Mouse (Mus musculus) embryonic facial prominence, embryonic 12.5 days (tissue): ENCODE measurements around the gene Stab2. TPM values are rescaled to one million over a fixed set of nuclear protein-coding genes. Genes with fewer than 3 reads are reported as not detected.

ENCODE experiments used
- ATAC-seq: fragments of 200-750 bp; cut with Nextera tagmentation; 2 replicates; pipeline ENCODE4 v1.8.0; 2017; ENCODE audit not compliant: insufficient number of reproducible peaks, insufficient read depth, low FRiP score, low TSS enrichment
- H3K27ac ChIP-seq: fragments of 300-500 bp; sonication (generic); 2 replicates; pipeline ENCODE4 v1.5.1; 2016; ENCODE audit warnings: mild to moderate bottlenecking
- H3K27me3 ChIP-seq: fragments of 300-500 bp; sonication (generic); 2 replicates; pipeline ENCODE4 v1.6.1; 2016; ENCODE audit warnings: mild to moderate bottlenecking, moderate library complexity
- H3K36me3 ChIP-seq: fragments of 300-500 bp; sonication (generic); 2 replicates; pipeline ENCODE4 v1.6.1; 2016; ENCODE audit warnings: mild to moderate bottlenecking
- H3K4me1 ChIP-seq: fragments of 300-500 bp; sonication (generic); 2 replicates; pipeline ENCODE4 v1.6.1; 2016
- H3K4me2 ChIP-seq: fragments of 300-500 bp; sonication (generic); replicated peaks from 2 replicates; pipeline ENCODE4 v1.6.1; 2016; ENCODE audit warnings: mild to moderate bottlenecking, moderate library complexity
- H3K4me3 ChIP-seq: fragments of 300-500 bp; sonication (generic); 2 replicates; pipeline ENCODE4 v1.5.1; 2016; ENCODE audit warnings: mild to moderate bottlenecking
- H3K9ac ChIP-seq: fragments of 300-500 bp; sonication (generic); 2 replicates; pipeline ENCODE4 v1.6.1; 2016; ENCODE audit warnings: mild to moderate bottlenecking, moderate library complexity
- H3K9me3 ChIP-seq: fragments of 300-500 bp; sonication (generic); 2 replicates; pipeline ENCODE4 v1.6.1; 2016; ENCODE audit warnings: mild to moderate bottlenecking, moderate library complexity
- WGBS: fragments of 180-500 bp; shearing (Covaris S2); methylation state at CpG from one replicate; pipeline ENCODE4 v1.1.7; 2016; 5-methylcytosine and 5-hydroxymethylcytosine counted together
- polyA plus RNA-seq: library from polyadenylated mRNA; unstranded; fragments of >200 nt; fragmentation: Nextera tagmentation; extraction: Ambion mirVana; gene quantifications from 2 replicates; pipeline ENCODE4 v1.2.1, GENCODE M21; 2016

Gene Stab2
- polyA plus RNA-seq, 1 experiment from 2014 or later, result 0.27 TPM

- H3K4me3 ChIP-seq, result no peak overlapping the region
- peaks cover 19% of the 10 kb centered on the region for H3K4me1 ChIP-seq
- no peak overlapping the region for H3K4me2 ChIP-seq
- 19% methylated on average over 8 of the region's 8 CpGs for WGBS
- H3K27ac ChIP-seq, result peak overlapping the region; percentile 17; the same call in 1 of the 2 replicates
- no peak overlapping the region for H3K9ac ChIP-seq
- H3K27me3 ChIP-seq, result no peaks in the 10 kb centered on the region
- H3K36me3 ChIP-seq, result no peaks in the 10 kb centered on the region
- no peaks in the 10 kb centered on the region for H3K9me3 ChIP-seq
- ATAC-seq, result no peak
Measured at GRCm38 (mm10) chr10:86819649-86820165, 188.1 kb downstream of the Stab2 start.

- Histone ChIP-seq H3K4me3 (no peak overlapping the region), H3K27ac (peak overlapping the region; percentile 38; the same call in 1 of the 2 replicates)
Measured at GRCm38 (mm10) chr10:86815133-86815532, 192.7 kb downstream of the Stab2 start.

GRCm38 (mm10) chr10:86814292-86815131 lies 193.3 kb downstream of the Stab2 start:
- ATAC-seq, result no peak
- H3K4me3 ChIP-seq, result no peak overlapping the region
- no peak overlapping the region for H3K9ac ChIP-seq
- peaks cover 18% of the 10 kb centered on the region for H3K4me1 ChIP-seq
- no peaks in the 10 kb centered on the region for H3K27me3 ChIP-seq
- H3K27ac ChIP-seq, result peak overlapping the region; percentile 73
- WGBS, result 54% methylated on average over 19 of the region's 19 CpGs
- H3K4me2 ChIP-seq, result no peak overlapping the region
- H3K36me3 ChIP-seq, result no peaks in the 10 kb centered on the region
- no peaks in the 10 kb centered on the region for H3K9me3 ChIP-seq

More at GRCm38 (mm10) chr10:86815133-86815532, 192.7 kb downstream of the Stab2 start:
- WGBS, result 77% methylated on average over 7 of the region's 7 CpGs
- no peak for ATAC-seq
- H3K9ac ChIP-seq, result no peak overlapping the region
- H3K9me3 ChIP-seq, result no peaks in the 10 kb centered on the region
- H3K4me2 ChIP-seq, result no peak overlapping the region
- no peaks in the 10 kb centered on the region for H3K27me3 ChIP-seq
- H3K4me1 ChIP-seq, result peaks cover 24% of the 10 kb centered on the region
- H3K36me3 ChIP-seq, result no peaks in the 10 kb centered on the region

- no peak for ATAC-seq
- WGBS, result 86% methylated on average over 5 of the region's 5 CpGs
- no peaks in the 10 kb centered on the region for H3K36me3 ChIP-seq
- H3K4me3 ChIP-seq, result no peak overlapping the region
- H3K9me3 ChIP-seq, result no peaks in the 10 kb centered on the region
- H3K9ac ChIP-seq, result no peak overlapping the region
- H3K4me1 ChIP-seq, result peaks cover 14% of the 10 kb centered on the region; the same call in 1 of the 2 replicates
- no peak overlapping the region for H3K4me2 ChIP-seq
- no peak overlapping the region for H3K27ac ChIP-seq
- H3K27me3 ChIP-seq, result no peaks in the 10 kb centered on the region
Measured at GRCm38 (mm10) chr10:86810612-86811011, 197.2 kb downstream of the Stab2 start.

GRCm38 (mm10) chr10:86810000-86810399 lies 197.8 kb downstream of the Stab2 start:
- 75% methylated on average over 9 of the region's 9 CpGs for WGBS
- no peaks in the 10 kb centered on the region for H3K27me3 ChIP-seq
- H3K4me3 ChIP-seq, result no peak overlapping the region
- H3K27ac ChIP-seq, result no peak overlapping the region
- peaks cover 14% of the 10 kb centered on the region; the same call in 1 of the 2 replicates for H3K4me1 ChIP-seq
- no peak overlapping the region for H3K4me2 ChIP-seq
- no peak overlapping the region for H3K9ac ChIP-seq
- H3K9me3 ChIP-seq, result no peaks in the 10 kb centered on the region
- ATAC-seq, result no peak
- no peaks in the 10 kb centered on the region for H3K36me3 ChIP-seq

- Histone ChIP-seq H3K4me3 (no peak overlapping the region), H3K9me3 (no peaks in the 10 kb centered on the region), H3K9ac (no peak overlapping the region), H3K4me2 (no peak overlapping the region), H3K36me3 (no peaks in the 10 kb centered on the region), H3K27me3 (no peaks in the 10 kb centered on the region), H3K4me1 (no peaks in the 10 kb centered on the region), H3K27ac (no peak overlapping the region)
- WGBS, result 72% methylated on average over 15 of the region's 15 CpGs
- no peak for ATAC-seq
Measured at GRCm38 (mm10) chr10:86808013-86808758, 199.6 kb downstream of the Stab2 start.

GRCm38 (mm10) chr10:86807362-86807761 lies 200.5 kb downstream of the Stab2 start:
- H3K4me2 ChIP-seq, result no peak overlapping the region
- 100% methylated on average over 1 of the region's 1 CpGs for WGBS
- H3K36me3 ChIP-seq, result no peaks in the 10 kb centered on the region
- ATAC-seq, result no peak
- H3K4me1 ChIP-seq, result no peaks in the 10 kb centered on the region
- no peaks in the 10 kb centered on the region for H3K9me3 ChIP-seq
- no peak overlapping the region for H3K27ac ChIP-seq
- no peaks in the 10 kb centered on the region for H3K27me3 ChIP-seq
- H3K9ac ChIP-seq, result no peak overlapping the region
- H3K4me3 ChIP-seq, result no peak overlapping the region

- H3K27ac ChIP-seq, result no peak overlapping the region
- no peak overlapping the region for H3K9ac ChIP-seq
- no peak overlapping the region for H3K4me3 ChIP-seq
- no peaks in the 10 kb centered on the region for H3K4me1 ChIP-seq
- ATAC-seq, result no peak
- H3K4me2 ChIP-seq, result no peak overlapping the region
- 94% methylated on average over 5 of the region's 5 CpGs for WGBS
- H3K9me3 ChIP-seq, result no peaks in the 10 kb centered on the region
- no peaks in the 10 kb centered on the region for H3K36me3 ChIP-seq
- no peaks in the 10 kb centered on the region for H3K27me3 ChIP-seq
Measured at GRCm38 (mm10) chr10:86796073-86796741, 211.6 kb downstream of the Stab2 start.

GRCm38 (mm10) chr10:86794794-86795535 lies 212.9 kb downstream of the Stab2 start:
- no peaks in the 10 kb centered on the region for H3K4me1 ChIP-seq
- H3K27ac ChIP-seq, result no peak overlapping the region
- H3K4me3 ChIP-seq, result no peak overlapping the region
- no peak for ATAC-seq
- no peaks in the 10 kb centered on the region for H3K27me3 ChIP-seq
- no peaks in the 10 kb centered on the region for H3K36me3 ChIP-seq
- H3K9ac ChIP-seq, result no peak overlapping the region
- no peak overlapping the region for H3K4me2 ChIP-seq
- 93% methylated on average over 9 of the region's 9 CpGs for WGBS
- no peaks in the 10 kb centered on the region for H3K9me3 ChIP-seq

GRCm38 (mm10) chr10:86794196-86794595 lies 213.6 kb downstream of the Stab2 start:
- WGBS, result 89% methylated on average over 4 of the region's 4 CpGs
- Histone ChIP-seq H3K9me3 (no peaks in the 10 kb centered on the region), H3K4me2 (no peak overlapping the region), H3K36me3 (no peaks in the 10 kb centered on the region), H3K27ac (no peak overlapping the region), H3K9ac (no peak overlapping the region), H3K4me3 (no peak overlapping the region), H3K27me3 (no peaks in the 10 kb centered on the region), H3K4me1 (no peaks in the 10 kb centered on the region)
- no peak for ATAC-seq

GRCm38 (mm10) chr10:86793509-86793951 lies 214.3 kb downstream of the Stab2 start:
- 67% methylated on average over 2 of the region's 2 CpGs for WGBS
- Histone ChIP-seq H3K27me3 (no peaks in the 10 kb centered on the region), H3K36me3 (no peaks in the 10 kb centered on the region), H3K4me2 (no peak overlapping the region), H3K4me1 (no peaks in the 10 kb centered on the region), H3K9ac (no peak overlapping the region), H3K9me3 (no peaks in the 10 kb centered on the region), H3K27ac (no peak overlapping the region), H3K4me3 (no peak overlapping the region)
- 0 out of 2 replicates have a peak, but pooled peaks have one; percentile 56 for ATAC-seq
